Mouse (Mus musculus) ovary, adult 18-20 months (tissue): ENCODE results near the gene Ugt1a8.
"Not testable (repeated sequence)": the region's sequence is repeated elsewhere in the genome, so short reads cannot be mapped to it uniquely, and the experiment has no call there.

ENCODE experiments used
- DNase-seq: peaks from one replicate; pipeline ENCODE4 v3.0.0; 2022; ENCODE audit warnings: low spot score, mixed read lengths

Gene Ugt1a8

DNA sequence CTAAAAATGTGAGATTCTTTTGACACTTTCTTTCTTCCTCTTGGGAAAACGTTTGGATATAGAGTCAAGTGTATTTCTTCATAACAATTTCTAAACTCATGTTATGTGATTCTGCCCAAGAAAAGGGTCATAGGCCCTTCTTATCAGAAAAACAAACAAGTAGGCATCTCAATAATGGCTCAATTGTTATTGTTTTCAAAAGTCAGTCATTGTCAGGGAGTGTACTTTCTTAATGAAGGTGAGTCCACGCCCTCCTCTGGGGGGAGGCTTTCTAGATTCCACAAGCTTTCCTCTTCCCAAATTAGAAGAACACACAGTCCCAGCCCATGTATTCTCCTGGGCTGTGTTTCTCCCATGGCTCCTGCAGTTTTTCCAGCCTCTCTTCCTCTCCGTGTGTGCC is at the start of gene Ugt1a8:
Gene Ugt1a8 (plus strand): TSS at position 301 of the 400 bp plus-strand sequence.
- no peak for DNase-seq

DNA sequence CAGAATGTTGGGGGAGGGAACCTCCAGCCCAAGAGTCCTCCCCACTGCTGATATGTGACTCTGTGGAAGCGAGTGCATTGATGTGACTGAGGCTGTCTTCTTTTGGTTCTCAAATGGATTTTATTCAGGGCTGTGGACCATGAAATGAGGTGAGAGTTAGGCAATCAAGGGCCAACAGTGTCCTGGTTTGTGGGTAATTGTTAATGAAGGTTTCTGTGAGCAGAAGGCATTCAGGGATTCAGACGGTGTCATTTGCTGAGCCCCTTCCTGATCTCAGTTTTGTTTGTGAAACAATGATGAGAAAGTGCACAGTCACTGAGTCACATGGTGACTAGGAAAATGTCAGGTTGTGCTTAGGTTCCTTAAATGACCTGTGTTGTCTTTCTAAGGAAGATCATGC is 44.6 kb upstream of the Ugt1a8 start:
- DNase-seq, result not testable (repeated sequence)

DNA sequence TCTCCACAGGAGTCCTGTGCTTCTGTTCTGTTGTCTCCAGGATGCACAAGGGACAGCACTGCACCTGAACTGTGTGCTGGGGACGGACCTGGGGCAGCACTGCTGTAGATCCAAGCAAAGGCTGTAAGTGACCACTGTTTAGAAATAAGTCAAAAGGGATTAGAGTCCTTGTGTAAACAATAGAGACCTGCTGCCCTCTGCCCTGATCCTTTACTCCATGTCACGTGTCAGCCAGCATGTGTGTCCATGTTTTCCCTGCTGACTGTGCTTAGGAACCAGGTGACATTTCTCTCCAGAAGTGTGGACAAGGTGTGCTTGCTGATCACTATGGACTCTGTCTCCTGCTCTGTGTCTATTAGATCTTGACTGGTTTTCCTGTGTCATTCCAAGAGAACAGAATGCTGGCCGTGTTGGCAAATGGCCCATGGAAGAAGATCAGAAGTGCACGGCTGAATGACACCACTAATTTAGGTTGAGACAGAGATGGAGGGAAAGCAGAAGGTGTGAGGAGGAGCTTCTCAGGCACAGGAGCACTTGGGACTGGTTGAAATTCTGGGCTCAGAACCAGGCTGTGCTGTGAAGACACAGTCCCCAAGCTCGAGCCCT is 42.7 kb upstream of the Ugt1a8 start:
- DNase-seq, result not testable (repeated sequence)

DNA sequence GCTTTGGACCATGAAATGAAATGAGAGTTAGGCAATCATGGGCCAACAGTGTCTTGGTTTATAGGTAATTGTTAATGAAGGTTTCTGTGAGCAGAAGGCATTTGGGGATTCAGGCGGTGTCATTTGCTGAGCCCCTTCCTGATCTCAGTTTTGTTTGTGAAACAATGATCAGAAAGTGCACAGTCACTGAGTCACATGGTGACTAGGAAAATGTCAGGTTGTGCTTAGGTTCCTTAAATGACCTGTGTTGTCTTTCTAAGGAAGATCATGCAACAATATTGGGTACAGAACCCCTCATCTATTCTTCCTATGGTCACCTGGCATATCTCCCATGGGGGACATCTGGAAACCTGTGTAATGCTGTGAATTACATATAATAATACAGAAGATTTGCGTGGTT is 40.2 kb upstream of the Ugt1a8 start:
- not testable (repeated sequence) for DNase-seq

DNA sequence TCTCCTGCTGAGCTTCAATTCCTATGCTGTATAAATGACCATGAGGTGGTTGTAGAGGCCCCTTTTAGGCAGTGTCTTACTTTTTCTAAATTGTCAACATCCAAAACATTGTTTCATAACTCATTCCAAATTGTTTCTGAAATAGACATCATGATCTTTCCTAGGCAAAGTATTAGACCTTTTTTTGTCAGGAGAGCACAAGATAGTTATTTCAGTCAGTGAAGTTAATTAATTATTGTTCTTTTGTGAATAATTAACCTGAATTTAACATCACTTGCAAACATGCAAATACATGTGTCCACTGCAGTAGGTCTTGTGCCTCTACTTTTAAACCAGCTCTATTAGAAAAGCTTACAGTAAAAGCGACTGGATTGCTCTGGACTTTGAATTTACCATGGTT is 32.5 kb upstream of the Ugt1a8 start, which contains the start of gene Ugt1a10:
Gene Ugt1a10 (plus strand): TSS at position 301 of the 400 bp plus-strand sequence.
- DNase-seq, result no peak

DNA sequence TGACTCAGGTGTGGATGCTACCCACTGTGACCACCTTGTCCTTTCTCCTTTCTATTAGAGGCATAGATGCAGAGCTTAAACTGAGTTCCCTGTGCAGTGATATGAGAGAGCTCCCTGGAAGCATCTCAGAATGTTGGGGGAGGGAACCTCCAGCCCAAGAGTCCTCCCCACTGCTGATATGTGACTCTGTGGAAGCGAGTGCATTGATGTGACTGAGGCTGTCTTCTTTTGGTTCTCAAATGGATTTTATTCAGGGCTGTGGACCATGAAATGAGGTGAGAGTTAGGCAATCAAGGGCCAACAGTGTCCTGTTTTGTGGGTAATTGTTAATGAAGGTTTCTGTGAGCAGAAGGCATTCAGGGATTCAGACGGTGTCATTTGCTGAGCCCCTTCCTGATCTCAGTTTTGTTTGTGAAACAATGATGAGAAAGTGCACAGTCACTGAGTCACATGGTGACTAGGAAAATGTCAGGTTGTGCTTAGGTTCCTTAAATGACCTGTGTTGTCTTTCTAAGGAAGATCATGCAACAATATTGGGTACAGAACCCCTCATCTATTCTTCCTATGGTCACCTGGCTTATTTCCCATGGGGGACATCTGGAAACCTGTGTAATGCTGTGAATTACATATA is 21.0 kb upstream of the Ugt1a8 start:
- not testable (repeated sequence) for DNase-seq

DNA sequence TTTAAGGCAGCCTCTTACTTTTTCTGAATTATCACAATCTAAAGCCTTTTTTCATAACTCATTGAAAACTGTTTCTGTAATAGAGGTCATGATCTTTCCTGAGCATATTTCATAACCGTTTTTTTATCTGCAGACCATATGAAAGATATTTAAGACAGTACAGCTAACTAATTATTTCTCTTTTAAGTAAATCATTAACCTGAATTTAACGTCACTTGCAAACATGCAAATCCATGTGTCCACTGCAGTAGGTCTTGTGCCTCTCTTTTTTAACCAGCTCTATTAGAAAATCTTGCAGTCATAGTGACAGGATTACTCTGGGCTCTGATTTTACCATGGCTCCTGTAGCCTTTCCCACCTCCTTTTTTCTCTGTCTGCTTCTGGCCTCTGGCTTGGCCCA is 17.1 kb upstream of the Ugt1a8 start, which contains the start of gene Ugt1a9:
Gene Ugt1a9 (plus strand): TSS at position 306 of the 400 bp plus-strand sequence.
- no peak for DNase-seq

DNA sequence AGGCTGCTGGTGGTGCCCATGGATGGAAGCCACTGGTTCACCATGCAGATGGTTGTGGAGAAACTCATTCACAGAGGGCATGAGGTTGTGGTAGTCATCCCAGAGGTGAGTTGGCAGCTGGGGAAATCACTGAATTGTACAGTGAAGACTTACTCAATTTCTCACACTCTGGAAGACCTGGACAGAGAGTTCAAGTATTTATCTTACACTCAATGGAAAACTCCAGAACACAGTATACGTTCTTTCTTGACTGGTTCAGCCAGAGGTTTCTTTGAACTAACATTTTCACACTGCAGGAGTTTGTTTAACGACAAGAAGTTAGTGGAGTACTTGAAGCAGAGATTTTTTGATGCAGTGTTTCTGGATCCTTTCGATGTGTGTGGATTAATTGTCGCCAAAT is 16.7 kb upstream of the Ugt1a8 start:
- DNase-seq, result no peak

DNA sequence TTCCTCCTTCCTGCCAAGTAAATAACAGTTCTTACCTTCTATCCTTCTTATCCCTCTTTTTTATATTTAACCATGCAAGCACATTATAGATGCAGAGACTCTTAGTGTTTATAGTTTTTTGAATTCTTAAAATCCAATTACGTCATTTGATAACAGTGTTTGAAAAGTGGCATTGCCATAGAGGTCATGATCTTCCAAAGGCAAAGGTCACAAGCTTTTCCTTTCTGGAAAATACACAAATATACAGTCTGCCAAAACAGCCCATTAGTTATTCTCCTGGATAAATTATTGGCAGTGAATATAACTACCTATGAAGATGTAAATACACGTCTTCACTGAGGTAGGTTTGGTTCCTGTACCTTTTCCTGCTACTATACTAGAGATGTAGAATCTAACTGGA is 13.1 kb upstream of the Ugt1a8 start:
- no peak for DNase-seq

DNA sequence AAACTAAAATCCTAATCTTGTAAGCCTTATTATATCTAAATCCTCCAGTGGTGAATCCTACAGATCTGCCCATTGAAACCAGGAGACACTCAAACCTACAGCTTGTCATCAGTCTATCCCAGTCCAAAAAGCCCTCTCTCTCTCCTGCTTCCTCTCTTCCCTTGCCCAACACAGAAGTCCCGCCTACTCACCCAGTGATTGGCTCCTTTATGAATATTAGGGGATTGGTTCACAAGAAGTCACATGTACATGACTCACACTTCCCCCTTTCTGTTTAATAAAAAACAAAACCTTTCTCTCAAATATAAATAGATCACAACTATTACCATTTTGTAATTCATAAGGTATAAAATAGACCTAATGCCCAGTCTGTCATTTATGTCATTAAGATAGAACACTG is 10.5 kb upstream of the Ugt1a8 start:
- no peak for DNase-seq

DNA sequence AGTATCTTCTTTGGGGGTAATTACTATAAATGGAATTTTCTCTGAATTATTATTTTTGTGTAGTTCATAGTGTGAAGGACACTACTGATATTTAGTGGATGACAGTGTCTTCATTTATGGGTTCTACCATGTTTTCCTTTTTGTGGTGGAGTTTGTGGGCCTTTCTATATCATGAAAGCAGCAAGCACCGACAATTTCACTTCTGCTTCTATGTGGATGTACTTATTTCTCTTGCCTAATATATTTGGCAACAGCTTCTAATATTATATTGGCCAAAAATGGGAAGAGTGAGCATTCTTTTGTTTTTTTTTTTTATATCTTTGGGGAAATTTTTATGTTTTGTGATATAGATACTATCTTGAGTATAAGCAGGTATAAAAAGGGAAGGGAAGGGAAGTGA is 5.9 kb upstream of the Ugt1a8 start:
- DNase-seq, result no peak

DNA sequence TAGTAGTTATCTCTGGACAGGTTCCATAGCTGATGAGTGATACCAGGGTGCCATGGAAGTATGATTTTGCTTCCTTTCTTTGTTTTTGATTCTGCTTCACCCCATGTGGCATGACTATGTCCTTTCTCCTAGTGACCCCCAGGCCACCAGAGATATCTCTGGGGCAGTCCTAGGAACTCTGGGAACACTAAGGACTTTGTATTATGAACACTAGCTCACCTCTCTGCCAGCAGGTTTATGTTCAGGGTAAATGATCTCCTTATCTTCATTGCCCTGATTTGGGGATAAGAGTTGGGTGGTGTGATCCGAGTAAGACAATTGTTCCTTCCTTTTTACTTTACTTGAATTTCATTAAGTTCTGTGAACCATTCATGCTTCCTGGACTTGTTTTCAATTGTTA is 1.5 kb upstream of the Ugt1a8 start:
- DNase-seq, result no peak

DNA sequence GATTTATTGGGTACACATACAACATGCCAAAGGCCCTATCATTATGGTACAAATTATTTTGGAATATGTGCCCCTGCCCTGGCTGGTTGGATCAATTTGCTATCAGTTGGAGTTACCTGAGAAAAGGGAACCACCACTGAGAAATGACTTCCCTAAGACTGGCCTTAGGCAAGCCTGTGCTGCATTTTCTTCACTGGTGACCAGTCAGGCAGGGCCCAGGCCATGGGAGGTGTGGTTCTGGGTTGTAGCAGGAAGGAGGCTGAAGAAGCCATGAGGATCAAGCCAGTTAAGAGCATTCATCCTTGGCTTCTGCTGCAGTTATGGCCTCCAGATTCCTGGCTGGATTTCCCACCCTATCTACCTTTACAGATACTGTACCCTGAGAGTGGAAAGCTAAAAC is 4.7 kb downstream of the Ugt1a8 start:
- no peak for DNase-seq

DNA sequence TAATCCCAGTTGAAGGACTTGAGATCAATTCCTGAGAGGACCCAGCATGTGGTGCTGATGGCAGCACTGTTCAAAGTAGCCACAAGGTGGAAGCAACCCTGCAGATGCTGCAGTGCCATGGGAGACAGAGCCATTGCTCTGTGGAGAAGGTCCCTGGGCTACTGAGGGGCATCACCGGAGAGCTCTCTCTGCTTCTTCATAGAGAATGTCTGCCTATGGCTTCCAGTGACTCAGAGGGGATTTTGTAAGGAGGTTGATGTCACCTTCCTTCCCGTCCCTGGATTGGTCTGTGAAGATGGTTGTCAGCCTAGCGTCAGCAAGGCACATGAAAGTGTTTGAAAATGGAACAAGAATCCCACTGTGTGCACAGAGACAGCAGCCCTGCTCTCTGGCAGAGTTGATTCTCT is 6.7 kb downstream of the Ugt1a8 start:
- DNase-seq, result not testable (repeated sequence)

DNA sequence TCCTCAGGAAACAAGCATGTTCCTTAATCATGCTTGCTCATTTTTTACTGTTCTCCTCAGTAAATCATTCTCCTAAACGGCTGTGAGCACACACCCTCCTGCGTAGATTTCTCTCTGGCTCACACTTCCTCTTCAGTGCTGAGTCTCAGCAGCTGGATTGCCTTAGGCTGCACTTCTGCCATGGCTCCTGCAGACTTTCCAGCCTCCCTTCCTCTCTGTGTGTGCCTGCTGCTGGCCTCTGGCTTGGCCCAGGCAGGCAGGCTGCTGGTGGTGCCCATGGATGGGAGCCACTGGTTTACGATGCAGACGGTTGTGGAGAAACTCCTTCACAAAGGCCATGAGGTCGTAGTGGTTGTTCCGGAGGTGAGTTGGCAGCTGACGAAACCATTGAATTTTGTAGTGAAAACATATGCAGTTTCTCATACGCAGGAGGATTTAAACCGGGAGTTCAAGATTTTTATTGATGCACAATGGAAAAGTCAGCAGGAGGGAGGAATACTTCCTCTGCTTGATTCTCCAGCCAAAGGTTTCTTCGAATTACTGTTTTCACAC is 7.4 kb downstream of the Ugt1a8 start, which contains the start of gene Ugt1a7c:
Gene Ugt1a7c (plus strand): TSS at position 122 of the 552 bp plus-strand sequence.
- no peak for DNase-seq

DNA sequence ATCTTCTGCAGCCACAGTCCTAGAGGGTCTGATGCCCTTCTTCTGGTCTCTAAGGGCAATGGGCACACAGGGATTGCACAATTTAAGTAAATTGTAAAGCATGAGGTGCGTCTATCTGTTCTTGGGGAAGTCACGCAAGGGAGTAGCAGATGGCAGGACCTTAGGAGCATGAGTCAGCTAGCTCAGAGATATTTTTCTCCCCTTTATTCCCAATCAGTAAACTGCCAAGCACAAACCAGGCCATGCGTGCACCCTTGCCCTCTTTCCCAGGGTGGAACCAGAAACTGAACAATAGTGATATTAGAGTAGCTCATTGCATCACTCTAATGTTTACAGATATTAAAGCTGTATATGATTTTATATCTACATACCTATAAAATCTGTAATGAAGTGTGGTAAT is 10.9 kb downstream of the Ugt1a8 start:
- not testable (repeated sequence) for DNase-seq

DNA sequence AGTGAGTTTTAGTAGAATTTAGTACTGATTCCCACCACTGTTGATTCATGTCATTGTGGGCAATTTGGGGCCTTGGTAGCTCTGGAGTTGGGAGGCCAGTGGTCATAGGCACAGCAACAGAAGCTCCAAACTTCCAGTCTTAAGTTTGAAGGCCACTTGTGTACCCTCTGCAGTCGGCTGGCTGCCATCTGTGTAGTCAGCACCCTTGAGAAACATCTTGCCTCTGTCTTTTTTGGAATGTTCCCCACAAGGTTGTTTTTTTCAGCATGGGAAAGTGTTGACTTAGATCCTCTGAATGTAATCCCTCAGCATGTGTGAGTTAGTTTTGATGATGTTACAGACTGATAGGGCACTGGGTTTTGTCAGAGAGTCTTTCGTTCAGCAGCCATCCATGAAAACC is 12.1 kb downstream of the Ugt1a8 start:
- DNase-seq, result peak; percentile 41

DNA sequence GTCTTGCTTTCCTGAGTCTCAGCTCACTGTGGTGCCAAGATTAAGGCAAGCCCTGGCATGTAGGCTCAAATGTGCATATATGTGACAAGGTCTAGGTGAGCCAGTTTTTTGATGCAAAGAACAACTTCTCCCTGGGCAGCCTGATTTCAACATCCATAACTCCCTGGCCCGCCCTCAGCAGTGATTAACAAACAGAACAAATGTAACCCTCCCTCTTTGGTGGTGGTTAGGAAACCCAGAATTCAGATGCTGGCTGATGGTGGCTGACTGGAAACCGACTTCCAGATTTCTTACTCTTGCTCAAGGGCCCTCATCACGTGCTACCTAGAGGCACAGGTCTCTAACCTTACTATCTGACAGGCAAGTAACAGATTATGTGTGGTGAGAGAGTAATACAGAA is 15.4 kb downstream of the Ugt1a8 start, which contains the start of gene Ugt1a6b:
Gene Ugt1a6b (plus strand): TSS at position 234 of the 400 bp plus-strand sequence.
- DNase-seq, result not testable (repeated sequence)

DNA sequence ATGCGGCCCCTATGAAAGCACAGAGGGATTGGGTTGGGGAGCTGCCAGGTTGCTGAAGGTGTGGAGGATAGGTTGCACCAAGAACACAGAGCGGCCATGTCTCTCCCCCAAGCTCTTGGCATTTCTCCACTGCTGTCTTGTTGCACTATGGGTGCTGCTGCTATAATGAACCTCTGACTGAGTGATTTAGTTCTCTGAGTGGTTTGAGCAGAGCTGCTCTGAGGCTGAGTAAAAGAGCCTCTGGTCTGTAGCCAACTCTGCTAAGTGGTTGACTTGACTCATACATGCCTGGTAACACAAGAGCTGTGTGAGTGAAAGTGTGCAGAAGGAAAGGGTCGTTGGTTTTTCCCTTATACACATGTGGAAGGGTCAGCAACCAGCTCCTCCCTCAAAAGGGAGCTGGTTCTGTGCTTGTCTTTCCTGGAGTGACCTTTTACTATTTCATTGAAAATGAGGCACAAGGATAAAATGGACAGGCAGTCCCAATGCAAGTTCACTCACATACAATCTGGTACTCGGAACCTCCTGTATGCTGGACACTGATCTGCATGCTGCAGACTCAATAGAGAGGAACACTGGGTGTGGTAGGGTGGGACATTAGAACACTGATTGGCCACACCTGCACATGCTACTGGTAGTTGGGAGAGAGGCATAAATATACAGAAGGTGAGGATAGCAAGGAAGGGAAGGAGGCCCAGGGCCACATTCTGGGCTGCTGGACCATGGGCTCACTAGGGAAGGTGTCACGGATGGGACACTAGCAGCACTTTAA is 16.3 kb downstream of the Ugt1a8 start:
- not testable (repeated sequence) for DNase-seq

DNA sequence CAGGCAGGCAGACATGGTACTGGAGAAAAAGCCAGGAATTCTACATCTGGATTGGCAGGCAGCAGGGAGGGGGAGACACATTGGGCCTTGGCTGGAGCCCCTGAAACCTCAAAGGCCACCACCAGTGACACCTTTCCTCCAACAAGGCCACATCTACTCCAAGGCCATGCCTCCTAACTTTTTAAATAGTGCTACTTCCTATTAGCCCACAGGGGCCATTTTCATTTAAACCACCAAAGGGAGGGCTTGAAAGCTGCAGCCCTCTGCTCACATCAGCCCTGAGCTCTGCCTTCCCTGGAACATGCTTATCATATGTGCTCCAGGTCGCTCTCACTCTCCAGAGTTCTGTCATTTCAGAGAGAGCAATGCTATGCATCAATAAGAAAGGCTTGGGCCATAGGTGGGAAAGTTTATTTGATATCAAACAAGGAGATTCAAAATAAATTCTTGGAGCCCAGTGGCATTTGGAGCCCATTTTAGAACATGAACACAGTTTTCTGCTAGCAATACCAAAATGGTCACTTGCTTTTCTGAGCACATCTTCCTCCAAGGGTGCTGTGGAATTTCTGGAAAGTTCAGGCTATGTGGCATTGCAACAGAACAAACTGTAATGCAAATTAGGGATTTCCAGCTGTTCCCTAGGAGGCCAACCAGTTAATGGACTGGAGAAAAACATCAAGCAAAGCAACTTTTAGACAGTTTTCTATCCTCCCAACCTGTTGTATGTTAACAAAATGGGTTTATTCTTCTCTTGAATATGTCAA is 17.2 kb downstream of the Ugt1a8 start:
- no peak for DNase-seq

DNA sequence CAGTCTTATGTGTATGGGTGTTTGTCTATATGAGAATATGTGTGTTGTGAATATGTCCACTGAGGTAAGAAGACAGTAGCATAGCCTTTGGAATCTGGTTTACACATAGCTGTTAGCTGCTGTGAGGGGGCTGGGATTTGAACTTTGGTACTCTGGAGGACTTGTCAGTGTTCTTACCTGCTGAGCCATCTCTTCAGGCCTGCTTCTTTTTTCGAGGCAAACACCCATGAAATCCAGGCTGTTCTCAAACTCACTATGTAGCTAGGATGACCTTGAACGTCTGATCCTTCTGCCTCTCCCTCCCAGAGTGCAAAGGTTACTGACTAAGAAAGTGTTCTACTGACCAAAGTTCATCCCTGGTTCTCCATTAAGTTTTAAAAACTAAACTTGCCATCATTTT is 18.0 kb downstream of the Ugt1a8 start:
- DNase-seq, result no peak
